Mouse (Mus musculus) megakaryocyte, embryonic 14.5 days (primary cell): ENCODE data around the gene Poln.

Experiments used
- FLI1 ChIP-seq: IDR thresholded peaks from 2 replicates; pipeline ENCODE4 v1.6.1; 2012; ENCODE audit warnings: low read length, inconsistent platforms, mixed read lengths
- GATA1 ChIP-seq: IDR thresholded peaks from 3 replicates; pipeline ENCODE4 v1.6.1; 2012; ENCODE audit warnings: mixed read lengths, low read length, inconsistent platforms, borderline replicate concordance

GRCm38 (mm10) chr5:34197243-34197642 is 28.0 kb upstream of the Poln start:
- TF ChIP-seq GATA1: no peak
- no peak for TF ChIP-seq FLI1
